Mouse (Mus musculus): Measurements from ENCODE around the gene Gm3278. TPM values are rescaled to one million over a fixed set of nuclear protein-coding genes. Genes with fewer than 3 reads are reported as not detected.
A peak's percentile ranks its signal among the peaks of the same experiment; 100 is the strongest.
"Not testable (repeated sequence)": the region's sequence is repeated elsewhere in the genome, so short reads cannot be mapped to it uniquely, and the experiment has no call there.

Gm3278 gene
- polyA plus RNA-seq (2016; fragmentation: Nextera tagmentation; extraction: Ambion mirVana) = not detected in 2 replicates

DNA sequence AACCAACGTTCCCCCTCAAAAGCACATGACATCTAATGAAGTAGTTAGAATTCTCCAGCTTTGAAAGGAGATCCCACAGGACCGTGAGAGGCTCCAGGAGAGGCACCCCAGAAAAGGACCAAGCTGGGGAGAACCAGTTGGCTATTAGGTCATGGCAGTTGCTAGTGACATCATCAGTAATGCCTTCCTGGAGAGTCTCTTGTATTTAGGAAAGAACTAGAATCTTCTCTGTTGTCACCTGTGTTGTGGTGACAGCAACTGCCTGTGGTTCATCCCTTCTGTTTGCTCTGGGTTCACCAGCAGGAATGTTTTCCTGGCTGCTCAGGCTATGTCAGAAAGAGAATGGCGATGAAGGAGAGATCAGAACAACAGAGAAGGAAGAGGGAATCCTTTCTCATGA, at the start of gene Gm3278:
Gene Gm3278, plus strand, starts transcription at position 301 of the 400 bp plus-strand sequence.
- not testable (repeated sequence) for H3K4me3 ChIP-seq; H3K4me1 ChIP-seq (replicated peaks); H3K27me3 ChIP-seq (ENCODE audit: insufficient read depth, poor library complexity, severe bottlenecking); DNase-seq (ENCODE audit: low spot score); H3K9me3 ChIP-seq; H3K27ac ChIP-seq; H3K36me3 ChIP-seq
- WGBS = 87% methylated on average over 1 of the region's 3 CpGs

DNA sequence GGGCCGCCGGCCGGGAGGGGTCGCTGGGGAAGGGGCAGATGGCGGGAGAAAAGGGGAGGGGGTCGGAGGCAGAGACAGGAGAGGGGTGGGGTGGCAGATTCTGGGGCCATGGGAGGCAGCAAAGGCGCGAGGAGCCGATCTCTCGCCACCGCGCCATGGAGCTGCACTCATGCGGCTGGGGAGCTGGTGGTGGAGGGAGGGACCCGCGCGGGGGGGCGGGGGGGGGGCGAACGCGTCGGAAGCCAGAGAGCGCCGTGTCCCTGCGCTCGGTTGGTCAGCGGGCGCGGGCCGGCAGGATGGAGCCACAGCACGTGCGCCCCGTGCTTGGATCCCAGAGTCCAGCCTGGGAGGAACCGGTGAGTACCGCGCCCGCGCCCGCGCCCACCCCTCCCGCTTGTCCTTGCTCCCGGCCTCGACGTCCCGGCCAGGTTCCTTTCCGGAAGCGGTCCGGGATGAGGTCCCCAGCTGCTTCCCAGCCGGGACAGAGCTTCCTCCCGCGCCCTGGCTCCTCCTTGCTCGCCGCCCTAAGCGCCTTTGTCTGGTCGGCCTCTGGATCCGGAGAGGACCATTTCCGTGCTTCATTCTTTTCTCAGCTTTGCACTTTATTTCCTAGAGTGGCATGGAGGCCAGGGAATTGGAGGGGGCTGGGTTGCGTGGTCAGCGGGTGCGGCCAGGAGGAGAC, 36.8 kb upstream of the Gm3278 start, which contains the start of gene Gm3264:
Gene Gm3264, plus strand, starts transcription at position 278 of the 682 bp plus-strand sequence.
- peak; percentile 20 for DNase-seq (ENCODE audit: low spot score)
- not testable (repeated sequence) for H3K36me3 ChIP-seq; H3K27me3 ChIP-seq (ENCODE audit: insufficient read depth, poor library complexity, severe bottlenecking); H3K9me3 ChIP-seq; H3K4me1 ChIP-seq (replicated peaks)
- 3% methylated on average over 48 of the region's 59 CpGs for WGBS
- H3K4me3 ChIP-seq = peak within 1 kb of the TSS; percentile 53
- peak within 1 kb of the TSS; percentile 74 for H3K27ac ChIP-seq

Other genes starting within 250 kb of the Gm3278 start
- not detected in 2 replicates for gene Gm3239, start 228.2 kb upstream of the Gm3278 start, polyA plus RNA-seq (2016; fragmentation: Nextera tagmentation; extraction: Ambion mirVana)
- gene Gm7876, start 183.2 kb upstream of the Gm3278 start, polyA plus RNA-seq (2016; fragmentation: Nextera tagmentation; extraction: Ambion mirVana) = not detected in 2 replicates
- gene Gm3252, start 165.6 kb upstream of the Gm3278 start, polyA plus RNA-seq (2016; fragmentation: Nextera tagmentation; extraction: Ambion mirVana) = 0.13 and 0.40 TPM in 2 replicates
- not detected in 2 replicates for gene Gm9602, start 116.1 kb upstream of the Gm3278 start, polyA plus RNA-seq (2016; fragmentation: Nextera tagmentation; extraction: Ambion mirVana)
- not detected in 2 replicates for gene Gm3269, start 54.3 kb upstream of the Gm3278 start, polyA plus RNA-seq (2016; fragmentation: Nextera tagmentation; extraction: Ambion mirVana)
- gene Gm3264, start 36.8 kb upstream of the Gm3278 start, polyA plus RNA-seq (2016; fragmentation: Nextera tagmentation; extraction: Ambion mirVana) = 0.24 and 0.60 TPM in 2 replicates
- gene Gm8297, start 91.5 kb downstream of the Gm3278 start, polyA plus RNA-seq (2016; fragmentation: Nextera tagmentation; extraction: Ambion mirVana) = not detected in 2 replicates
- gene Gm3298, start 123.5 kb downstream of the Gm3278 start, polyA plus RNA-seq (2016; fragmentation: Nextera tagmentation; extraction: Ambion mirVana) = not detected in 2 replicates
- not detected in 2 replicates for gene 4930555G01Rik, start 158.2 kb downstream of the Gm3278 start, polyA plus RNA-seq (2016; fragmentation: Nextera tagmentation; extraction: Ambion mirVana)
- 1.4 and 1.6 TPM in 2 replicates for gene Gm8281, start 178.6 kb downstream of the Gm3278 start, polyA plus RNA-seq (2016; fragmentation: Nextera tagmentation; extraction: Ambion mirVana)
- gene Gm8279, start 239.1 kb downstream of the Gm3278 start, polyA plus RNA-seq (2016; fragmentation: Nextera tagmentation; extraction: Ambion mirVana) = not detected in 2 replicates

Data from hindbrain, embryonic 10.5 days (tissue).